26 mouse cellular contexts compared by ENCODE assay signal in the genomic region with DNA sequence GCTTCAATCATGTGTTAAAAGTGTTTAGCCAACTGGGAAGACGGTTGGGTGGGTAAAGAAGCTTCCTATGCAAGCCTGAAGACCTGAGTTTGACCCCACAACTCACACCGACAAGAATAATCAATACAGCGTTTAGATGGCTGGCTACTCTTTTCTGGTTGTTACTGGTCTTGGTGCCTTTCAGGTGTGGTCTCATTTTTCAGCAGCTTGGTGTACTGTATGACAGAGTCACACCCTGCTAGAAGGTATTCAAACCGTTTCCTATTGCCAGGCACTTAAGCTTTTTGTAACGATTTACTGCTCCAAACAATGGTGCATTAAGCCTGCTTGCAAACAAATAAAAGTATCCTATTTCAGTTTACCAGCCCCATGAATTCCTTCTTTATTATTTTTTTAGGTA. TPM values are rescaled to one million over a fixed set of nuclear protein-coding genes. Genes with fewer than 3 reads are reported as not detected.
DNase-seq lines count a peak whose midpoint lies in the region; ATAC-seq and TF ChIP-seq lines count a peak whose summit lies in the region.
"Had no signal": no experiment of that assay in that cellular context is flagged by ENCODE, and none has a peak within 500 bp of the region (broad histone marks: within the 10 kb centered on the region; RNA-seq: fewer than 3 reads in every experiment).

No protein-coding gene starts in this region.

- H3K27ac ChIP-seq in lung, embryonic 14.5 days (ENCODE audit: low read depth) = 0 out of 2 replicates have a peak overlapping the region, but pooled peaks have one; percentile 21
- peak overlapping the region; percentile 41; the same call in 1 of the 2 replicates for H3K27ac ChIP-seq in intestine, embryonic 15.5 days
- H3K27ac ChIP-seq in stomach, postnatal 0 days (replicated peaks) = peak overlapping the region; percentile 96
- H3K27ac ChIP-seq in liver, postnatal 0 days (ENCODE audit: low read depth) = no peak overlapping the region
- H3K27ac ChIP-seq: forebrain, embryonic 12.5 days; hindbrain, embryonic 12.5 days; hindbrain, postnatal 0 days; kidney, embryonic 15.5 days; liver, embryonic 12.5 days; midbrain, embryonic 13.5 days had no signal

- H3K4me1 ChIP-seq in lung, embryonic 14.5 days (ENCODE audit: insufficient read depth) = peaks cover 12% of the 10 kb centered on the region; the same call in 1 of the 2 replicates
- H3K4me1 ChIP-seq in intestine, embryonic 15.5 days (replicated peaks) = peaks cover 17% of the 10 kb centered on the region
- H3K4me1 ChIP-seq in stomach, postnatal 0 days (replicated peaks; ENCODE audit: control insufficient read depth, insufficient read depth) = peaks cover 13% of the 10 kb centered on the region
- peaks cover 3% of the 10 kb centered on the region; the same call in 1 of the 2 replicates for H3K4me1 ChIP-seq in liver, postnatal 0 days (ENCODE audit: insufficient read depth)
- H3K4me1 ChIP-seq: liver, embryonic 12.5 days had no signal

- WGBS in lung, embryonic 14.5 days = 35% methylated on average over 5 of the region's 5 CpGs
- WGBS in intestine, embryonic 15.5 days = 29% methylated on average over 5 of the region's 5 CpGs
- WGBS in stomach, postnatal 0 days = 16% methylated on average over 5 of the region's 5 CpGs
- WGBS in liver, postnatal 0 days (ENCODE audit: insufficient replicate concordance) = 45% methylated on average over 5 of the region's 5 CpGs

- H3K36me3 ChIP-seq in lung, embryonic 14.5 days (ENCODE audit: insufficient read depth) = no peaks in the 10 kb centered on the region
- no peaks in the 10 kb centered on the region for H3K36me3 ChIP-seq in intestine, embryonic 15.5 days
- no peaks in the 10 kb centered on the region for H3K36me3 ChIP-seq in stomach, postnatal 0 days (ENCODE audit: control insufficient read depth, insufficient read depth, low read length)
- H3K36me3 ChIP-seq in liver, postnatal 0 days (replicated peaks; ENCODE audit: insufficient read depth, low read length) = no peaks in the 10 kb centered on the region
- H3K36me3 ChIP-seq: forebrain, embryonic 12.5 days; hindbrain, embryonic 12.5 days; kidney, embryonic 15.5 days; liver, embryonic 12.5 days; midbrain, embryonic 13.5 days had no signal

- DNase-seq in lung, embryonic 14.5 days = no peak
- DNase-seq in lung, postnatal 10 days = no peak
- peak; percentile 56 for DNase-seq in ZHBTc4 (ENCODE audit: low read depth, low spot score)
- DNase-seq in stomach, postnatal 0 days (ENCODE audit: low spot score) = no peak
- DNase-seq in embryo, embryonic 11 days = no peak
- DNase-seq in liver, postnatal 0 days = no peak
- DNase-seq: adrenal gland, adult 8-10 months; cerebellum, adult 2 months; cerebellum, postnatal 14 days; forebrain, postnatal 0 days; gastrocnemius, postnatal 10 days; heart, postnatal 14 days; kidney, adult 18-20 months; kidney, postnatal 25 days; left cerebral cortex, postnatal 4 days; lung, adult 18-20 months; lung, postnatal 36 days; thymus, postnatal 4 days had no signal

- TF ChIP-seq CTCF in lung, embryonic 14.5 days (IDR thresholded peaks at IDR 0.05; ENCODE audit: low read depth) = no peak
- no peak for TF ChIP-seq CTCF in stomach, postnatal 0 days (IDR thresholded peaks at IDR 0.05; ENCODE audit: low read depth)
- TF ChIP-seq CTCF in liver, postnatal 0 days (IDR thresholded peaks at IDR 0.05; ENCODE audit: low read depth) = no peak

- H3K4me3 ChIP-seq in lung, embryonic 14.5 days (ENCODE audit: low read depth, low read length) = no peak overlapping the region
- no peak overlapping the region for H3K4me3 ChIP-seq in intestine, embryonic 15.5 days (replicated peaks)
- H3K4me3 ChIP-seq in stomach, postnatal 0 days (ENCODE audit: low read depth, low read length) = no peak overlapping the region
- H3K4me3 ChIP-seq in liver, postnatal 0 days (ENCODE audit: low read depth, low read length) = no peak overlapping the region
- H3K4me3 ChIP-seq: forebrain, embryonic 12.5 days; hindbrain, embryonic 12.5 days; kidney, embryonic 15.5 days; liver, embryonic 12.5 days; midbrain, embryonic 13.5 days had no signal

- no peak for TF ChIP-seq EP300 in stomach, postnatal 0 days (optimal IDR thresholded peaks at IDR 0.05)
- no peak for TF ChIP-seq EP300 in liver, postnatal 0 days (IDR thresholded peaks at IDR 0.05; ENCODE audit: low read depth)

- no peaks in the 10 kb centered on the region for H3K9me3 ChIP-seq in lung, embryonic 14.5 days (ENCODE audit: low read depth, low read length)
- H3K9me3 ChIP-seq in intestine, embryonic 15.5 days = no peaks in the 10 kb centered on the region
- no peaks in the 10 kb centered on the region for H3K9me3 ChIP-seq in stomach, postnatal 0 days (ENCODE audit: control insufficient read depth, low read length)
- no peaks in the 10 kb centered on the region for H3K9me3 ChIP-seq in liver, postnatal 0 days (ENCODE audit: low read length)
- H3K9me3 ChIP-seq: forebrain, embryonic 12.5 days; hindbrain, embryonic 12.5 days; kidney, embryonic 15.5 days; liver, embryonic 12.5 days; midbrain, embryonic 13.5 days had no signal

- ATAC-seq in lung, embryonic 14.5 days (ENCODE audit: insufficient read depth) = no peak
- no peak for ATAC-seq in intestine, embryonic 15.5 days
- no peak for ATAC-seq in stomach, postnatal 0 days (ENCODE audit: low FRiP score, low TSS enrichment)
- no peak for ATAC-seq in liver, postnatal 0 days
- ATAC-seq: CD4-positive, CD25-positive, alpha-beta regulatory T cell, adult 4 months; forebrain, postnatal 0 days; hindbrain, postnatal 0 days; liver, embryonic 12.5 days; midbrain, embryonic 13.5 days had no signal

- H3K27me3 ChIP-seq in lung, embryonic 14.5 days (ENCODE audit: insufficient read depth, low read length) = no peaks in the 10 kb centered on the region
- no peaks in the 10 kb centered on the region for H3K27me3 ChIP-seq in intestine, embryonic 15.5 days (replicated peaks)
- no peaks in the 10 kb centered on the region for H3K27me3 ChIP-seq in stomach, postnatal 0 days (ENCODE audit: control insufficient read depth, insufficient read depth, low read length)
- H3K27me3 ChIP-seq in liver, postnatal 0 days (ENCODE audit: insufficient read depth, low read length) = no peaks in the 10 kb centered on the region
- H3K27me3 ChIP-seq: forebrain, embryonic 12.5 days; hindbrain, embryonic 12.5 days; kidney, embryonic 15.5 days; liver, embryonic 12.5 days; midbrain, embryonic 13.5 days had no signal

- H3K4me2 ChIP-seq in lung, embryonic 14.5 days = no peak overlapping the region
- no peak overlapping the region for H3K4me2 ChIP-seq in intestine, embryonic 15.5 days (replicated peaks)
- H3K4me2 ChIP-seq in stomach, postnatal 0 days (replicated peaks; ENCODE audit: low read depth) = no peak overlapping the region
- H3K4me2 ChIP-seq in liver, postnatal 0 days (ENCODE audit: low read depth, low read length) = no peak overlapping the region
- H3K4me2 ChIP-seq: forebrain, embryonic 12.5 days; hindbrain, embryonic 12.5 days; kidney, embryonic 15.5 days; liver, embryonic 12.5 days; midbrain, embryonic 13.5 days had no signal

- H3K9ac ChIP-seq in lung, embryonic 14.5 days = no peak overlapping the region
- no peak overlapping the region for H3K9ac ChIP-seq in intestine, embryonic 15.5 days
- H3K9ac ChIP-seq in stomach, postnatal 0 days (ENCODE audit: low read length) = no peak overlapping the region
- H3K9ac ChIP-seq in liver, postnatal 0 days (replicated peaks) = no peak overlapping the region
- H3K9ac ChIP-seq: forebrain, embryonic 12.5 days; forebrain, postnatal 0 days; hindbrain, embryonic 12.5 days; kidney, embryonic 15.5 days; liver, embryonic 12.5 days; midbrain, embryonic 13.5 days had no signal

RNA-seq across cellular contexts. Expression of a gene that starts 25.2 kb away (rescaled TPM):
- 102 and 105 TPM in 2 replicates for polyA plus RNA-seq in lung, embryonic 14.5 days (2014; fragmentation: Nextera tagmentation; extraction: Ambion mirVana)
- polyA plus RNA-seq in intestine, embryonic 15.5 days (2015; fragmentation: Nextera tagmentation; extraction: Ambion mirVana) = 79.8 and 90.0 TPM in 2 replicates
- 69.5 and 72.3 TPM in 2 replicates for polyA plus RNA-seq in stomach, postnatal 0 days (2015; fragmentation: Nextera tagmentation; extraction: Ambion mirVana)
- polyA plus RNA-seq in liver, postnatal 0 days (2015; fragmentation: Nextera tagmentation; extraction: Ambion mirVana) = 8.0 and 8.6 TPM in 2 replicates
- polyA plus RNA-seq: CD4-positive, CD25-positive, alpha-beta regulatory T cell, adult 4 months had no signal
